Mouse (Mus musculus) forebrain, embryonic 11.5 days (tissue): ENCODE data around the gene D430042O09Rik. TPM values are rescaled to one million over a fixed set of nuclear protein-coding genes. Genes with fewer than 3 reads are reported as not detected.

ENCODE experiments used
- ATAC-seq: fragments of 200-750 bp; cut with Nextera tagmentation; replicated peaks from 2 replicates; pipeline ENCODE4 v1.8.0; 2017; ENCODE audit warnings: moderate TSS enrichment; ENCODE audit not compliant: low FRiP score
- DNase-seq: peaks from one replicate; pipeline ENCODE4 v3.0.0-alpha.2; 2017; ENCODE audit warnings: low spot score
- H3K27ac ChIP-seq: fragments of 300-500 bp; sonication (generic); 2 replicates; pipeline ENCODE4 v1.5.1; 2014; ENCODE audit warnings: low read depth, low read length
- H3K27me3 ChIP-seq: fragments of 300-500 bp; sonication (generic); 2 replicates; pipeline ENCODE4 v1.6.1; 2014; ENCODE audit warnings: mild to moderate bottlenecking, low read length, mixed read lengths; ENCODE audit not compliant: control insufficient read depth, insufficient read depth
- H3K36me3 ChIP-seq: fragments of 300-500 bp; sonication (generic); 2 replicates; pipeline ENCODE4 v1.6.1; 2014; ENCODE audit warnings: mild to moderate bottlenecking, low read length, moderate library complexity, mixed read lengths; ENCODE audit not compliant: control insufficient read depth, insufficient read depth
- H3K4me1 ChIP-seq: fragments of 300-500 bp; sonication (generic); replicated peaks from 2 replicates; pipeline ENCODE4 v1.6.1; 2014; ENCODE audit warnings: low read length, mixed read lengths; ENCODE audit not compliant: control insufficient read depth, insufficient read depth
- H3K4me2 ChIP-seq: fragments of 300-500 bp; sonication (generic); 2 replicates; pipeline ENCODE4 v1.6.1; 2014; ENCODE audit warnings: low read depth, mild to moderate bottlenecking, low read length, moderate library complexity, mixed read lengths; ENCODE audit not compliant: severe bottlenecking
- H3K4me3 ChIP-seq: fragments of 300-500 bp; sonication (generic); 2 replicates; pipeline ENCODE4 v1.5.1; 2014; ENCODE audit warnings: low read depth, low read length
- H3K9ac ChIP-seq: fragments of 300-500 bp; sonication (generic); 2 replicates; pipeline ENCODE4 v1.6.1; 2014; ENCODE audit warnings: low read length
- H3K9me3 ChIP-seq: fragments of 300-500 bp; sonication (generic); 2 replicates; pipeline ENCODE4 v1.6.1; 2016; ENCODE audit warnings: low read length, mixed read lengths; ENCODE audit not compliant: control insufficient read depth
- WGBS: fragments of 180-500 bp; shearing (Covaris S2); extraction: QIAGEN DNeasy Blood & Tissue Kit; methylation state at CpG from one replicate; pipeline ENCODE4 v1.1.7; 2014; 5-methylcytosine and 5-hydroxymethylcytosine counted together
- polyA plus RNA-seq: library from polyadenylated mRNA; unstranded; fragments of >200 nt; fragmentation: Nextera tagmentation; extraction: Ambion mirVana; gene quantifications from 2 replicates; pipeline ENCODE4 v1.2.1, GENCODE M21; 2014

The D430042O09Rik gene
- polyA plus RNA-seq, 1 experiment from 2014 or later, result 12.1 TPM

- Histone ChIP-seq H3K4me1 (no peaks in the 10 kb centered on the region), H3K9me3 (no peaks in the 10 kb centered on the region), H3K27ac (no peak overlapping the region), H3K4me3 (no peak overlapping the region), H3K27me3 (no peaks in the 10 kb centered on the region), H3K9ac (no peak overlapping the region), H3K4me2 (no peak overlapping the region), H3K36me3 (no peaks in the 10 kb centered on the region)
- DNase-seq (no peak), ATAC-seq (no peak)
- WGBS, result 86% methylated on average over 2 of the region's 2 CpGs
These were observed 175.5 kb downstream of the D430042O09Rik start for GRCm38 (mm10) chr7:125883232-125883631.

GRCm38 (mm10) chr7:125886116-125886680 lies 178.5 kb downstream of the D430042O09Rik start:
- ATAC-seq (no peak), DNase-seq (no peak)
- Histone ChIP-seq H3K27me3 (no peaks in the 10 kb centered on the region), H3K9me3 (no peaks in the 10 kb centered on the region), H3K4me3 (no peak overlapping the region), H3K9ac (no peak overlapping the region), H3K27ac (no peak overlapping the region), H3K36me3 (no peaks in the 10 kb centered on the region), H3K4me1 (no peaks in the 10 kb centered on the region), H3K4me2 (no peak overlapping the region)
- WGBS, result 73% methylated on average over 4 of the region's 4 CpGs

GRCm38 (mm10) chr7:125887124-125887523 lies 179.4 kb downstream of the D430042O09Rik start:
- WGBS, result 70% methylated on average over 4 of the region's 4 CpGs
- no peaks in the 10 kb centered on the region for H3K4me1 ChIP-seq
- H3K36me3 ChIP-seq, result no peaks in the 10 kb centered on the region
- H3K4me2 ChIP-seq, result no peak overlapping the region
- DNase-seq (no peak), ATAC-seq (no peak)
- no peak overlapping the region for H3K9ac ChIP-seq
- H3K27me3 ChIP-seq, result no peaks in the 10 kb centered on the region
- no peaks in the 10 kb centered on the region for H3K9me3 ChIP-seq
- H3K27ac ChIP-seq, result no peak overlapping the region
- H3K4me3 ChIP-seq, result no peak overlapping the region

- no peak overlapping the region for H3K27ac ChIP-seq
- DNase-seq, result no peak
- H3K4me1 ChIP-seq, result no peaks in the 10 kb centered on the region
- no peak overlapping the region for H3K4me2 ChIP-seq
- no peak overlapping the region for H3K4me3 ChIP-seq
- H3K9ac ChIP-seq, result no peak overlapping the region
- ATAC-seq, result no peak
- H3K27me3 ChIP-seq, result no peaks in the 10 kb centered on the region
- no peaks in the 10 kb centered on the region for H3K36me3 ChIP-seq
- WGBS, result 91% methylated on average over 5 of the region's 5 CpGs
- H3K9me3 ChIP-seq, result no peaks in the 10 kb centered on the region
These were observed 180.1 kb downstream of the D430042O09Rik start for GRCm38 (mm10) chr7:125887761-125888160.

- Histone ChIP-seq H3K9ac (no peak overlapping the region), H3K4me3 (no peak overlapping the region), H3K9me3 (no peaks in the 10 kb centered on the region), H3K27ac (no peak overlapping the region), H3K4me2 (no peak overlapping the region), H3K36me3 (no peaks in the 10 kb centered on the region), H3K4me1 (no peaks in the 10 kb centered on the region), H3K27me3 (no peaks in the 10 kb centered on the region)
- ATAC-seq (no peak), DNase-seq (no peak)
- WGBS, result 73% methylated on average over 12 of the region's 12 CpGs
These were observed 180.7 kb downstream of the D430042O09Rik start for GRCm38 (mm10) chr7:125888373-125888772.

GRCm38 (mm10) chr7:125893621-125894020 lies 185.9 kb downstream of the D430042O09Rik start:
- 92% methylated on average over 5 of the region's 5 CpGs for WGBS
- Histone ChIP-seq H3K4me2 (no peak overlapping the region), H3K4me1 (no peaks in the 10 kb centered on the region), H3K27me3 (no peaks in the 10 kb centered on the region), H3K36me3 (no peaks in the 10 kb centered on the region), H3K9ac (no peak overlapping the region), H3K4me3 (no peak overlapping the region), H3K27ac (no peak overlapping the region), H3K9me3 (no peaks in the 10 kb centered on the region; the same call in 1 of the 2 replicates)
- DNase-seq (no peak), ATAC-seq (no peak)

- DNase-seq, result no peak
- Histone ChIP-seq H3K4me2 (no peak overlapping the region), H3K27me3 (no peaks in the 10 kb centered on the region), H3K9me3 (no peaks in the 10 kb centered on the region; the same call in 1 of the 2 replicates), H3K27ac (no peak overlapping the region), H3K4me1 (no peaks in the 10 kb centered on the region), H3K36me3 (no peaks in the 10 kb centered on the region), H3K9ac (no peak overlapping the region), H3K4me3 (no peak overlapping the region)
- no peak for ATAC-seq
- 83% methylated on average over 4 of the region's 4 CpGs for WGBS
These were observed 189.4 kb downstream of the D430042O09Rik start for GRCm38 (mm10) chr7:125897059-125897458.

- no peaks in the 10 kb centered on the region for H3K36me3 ChIP-seq
- no peaks in the 10 kb centered on the region; the same call in 1 of the 2 replicates for H3K9me3 ChIP-seq
- WGBS, result 55% methylated on average over 7 of the region's 7 CpGs
- no peak overlapping the region for H3K4me2 ChIP-seq
- no peak for ATAC-seq
- no peak overlapping the region for H3K4me3 ChIP-seq
- no peak overlapping the region for H3K27ac ChIP-seq
- no peak overlapping the region for H3K9ac ChIP-seq
- DNase-seq, result no peak
- H3K4me1 ChIP-seq, result no peaks in the 10 kb centered on the region
- no peaks in the 10 kb centered on the region for H3K27me3 ChIP-seq
These were observed 191.3 kb downstream of the D430042O09Rik start for GRCm38 (mm10) chr7:125899036-125899435.

GRCm38 (mm10) chr7:125899916-125900315 lies 192.2 kb downstream of the D430042O09Rik start:
- DNase-seq, result no peak
- no peaks in the 10 kb centered on the region for H3K4me1 ChIP-seq

More at GRCm38 (mm10) chr7:125899916-125900315, 192.2 kb downstream of the D430042O09Rik start:
- H3K9ac ChIP-seq, result no peak overlapping the region
- no peaks in the 10 kb centered on the region for H3K36me3 ChIP-seq
- H3K4me3 ChIP-seq, result no peak overlapping the region
- H3K27ac ChIP-seq, result no peak overlapping the region
- ATAC-seq, result no peak
- 70% methylated on average over 2 of the region's 2 CpGs for WGBS
- no peak overlapping the region for H3K4me2 ChIP-seq
- H3K9me3 ChIP-seq, result no peaks in the 10 kb centered on the region; the same call in 1 of the 2 replicates
- H3K27me3 ChIP-seq, result no peaks in the 10 kb centered on the region
